In genomic region chr2:84065061-84065460, GRCm38 (mm10) we compare ENCODE assay signal across 11 mouse cellular contexts.
A peak's percentile ranks its signal among the peaks of the same experiment; 100 is the strongest.
DNase-seq lines count a peak whose midpoint lies in the region; ATAC-seq and TF ChIP-seq lines count a peak whose summit lies in the region.
"Had no signal": no experiment of that assay in that cellular context is flagged by ENCODE, and none has a peak within 500 bp of the region (broad histone marks: within the 10 kb centered on the region; RNA-seq: fewer than 3 reads in every experiment).

No protein-coding gene starts in this region.

- DNase-seq in gastrocnemius, adult 2 months = no peak
- no peak for DNase-seq in gastrocnemius, postnatal 10 days
- DNase-seq in layer of hippocampus, adult 2 months (ENCODE audit: low spot score in 2 of 2) = peak in 1 of 2 experiments; percentile 7
- no peak for DNase-seq in layer of hippocampus, adult 11-12 months (ENCODE audit: low spot score)
- DNase-seq in midbrain, postnatal 0 days (ENCODE audit: low spot score) = peak; percentile 15
- peak; percentile 15 for DNase-seq in telencephalon, adult 2 months (ENCODE audit: low read depth, low spot score)
- no peak for DNase-seq in ovary, postnatal 14 days (ENCODE audit: low spot score)

- no peaks in the 10 kb centered on the region for H3K36me3 ChIP-seq in midbrain, postnatal 0 days (ENCODE audit: insufficient read depth, low read length)
- no peaks in the 10 kb centered on the region for H3K36me3 ChIP-seq in midbrain, embryonic 15.5 days (replicated peaks)
- H3K36me3 ChIP-seq: hindbrain, embryonic 12.5 days; limb, embryonic 15.5 days; stomach, embryonic 15.5 days had no signal

- no peak for ATAC-seq in midbrain, postnatal 0 days (ENCODE audit: low FRiP score)
- no peak for ATAC-seq in midbrain, embryonic 15.5 days (replicated peaks)

- H3K9ac ChIP-seq in midbrain, postnatal 0 days (replicated peaks; ENCODE audit: low read length, poor library complexity, severe bottlenecking) = no peak overlapping the region
- no peak overlapping the region for H3K9ac ChIP-seq in midbrain, embryonic 15.5 days
- H3K9ac ChIP-seq: hindbrain, embryonic 12.5 days; limb, embryonic 15.5 days; stomach, embryonic 15.5 days had no signal

- no peak overlapping the region for H3K4me3 ChIP-seq in gastrocnemius, adult 2 months
- H3K4me3 ChIP-seq in layer of hippocampus, adult 2 months = no peak overlapping the region
- H3K4me3 ChIP-seq in midbrain, postnatal 0 days (ENCODE audit: low read depth, low read length) = no peak overlapping the region
- H3K4me3 ChIP-seq in midbrain, embryonic 15.5 days = no peak overlapping the region
- H3K4me3 ChIP-seq: hindbrain, embryonic 12.5 days; limb, embryonic 15.5 days; stomach, embryonic 15.5 days had no signal

- H3K27ac ChIP-seq in gastrocnemius, adult 2 months = no peak overlapping the region
- no peak overlapping the region for H3K27ac ChIP-seq in layer of hippocampus, adult 2 months
- no peak overlapping the region for H3K27ac ChIP-seq in midbrain, postnatal 0 days (ENCODE audit: low read depth, low read length)
- H3K27ac ChIP-seq in midbrain, embryonic 15.5 days = no peak overlapping the region
- H3K27ac ChIP-seq: hindbrain, embryonic 12.5 days; limb, embryonic 15.5 days; stomach, embryonic 15.5 days had no signal

- H3K4me2 ChIP-seq in midbrain, postnatal 0 days (ENCODE audit: low read depth, low read length, poor library complexity, severe bottlenecking) = no peak overlapping the region
- no peak overlapping the region for H3K4me2 ChIP-seq in midbrain, embryonic 15.5 days
- H3K4me2 ChIP-seq: hindbrain, embryonic 12.5 days; limb, embryonic 15.5 days; stomach, embryonic 15.5 days had no signal

- H3K27me3 ChIP-seq in midbrain, postnatal 0 days (ENCODE audit: insufficient read depth, low read length) = no peaks in the 10 kb centered on the region
- H3K27me3 ChIP-seq in midbrain, embryonic 15.5 days (replicated peaks) = no peaks in the 10 kb centered on the region
- H3K27me3 ChIP-seq: hindbrain, embryonic 12.5 days; limb, embryonic 15.5 days; stomach, embryonic 15.5 days had no signal

- H3K9me3 ChIP-seq in midbrain, postnatal 0 days (ENCODE audit: low read length) = no peaks in the 10 kb centered on the region
- no peaks in the 10 kb centered on the region for H3K9me3 ChIP-seq in midbrain, embryonic 15.5 days
- H3K9me3 ChIP-seq: hindbrain, embryonic 12.5 days; limb, embryonic 15.5 days; stomach, embryonic 15.5 days had no signal

- no peaks in the 10 kb centered on the region for H3K4me1 ChIP-seq in midbrain, postnatal 0 days (ENCODE audit: insufficient read depth, low read length)
- H3K4me1 ChIP-seq in midbrain, embryonic 15.5 days = no peaks in the 10 kb centered on the region
- H3K4me1 ChIP-seq: hindbrain, embryonic 12.5 days; limb, embryonic 15.5 days; stomach, embryonic 15.5 days had no signal

- 62% methylated on average over 7 of the region's 7 CpGs for WGBS in midbrain, postnatal 0 days
- WGBS in midbrain, embryonic 15.5 days = 71% methylated on average over 7 of the region's 7 CpGs

- peak; percentile 44; the same call in 1 of the 2 replicates for TF ChIP-seq CTCF in gastrocnemius, adult 2 months (IDR thresholded peaks at IDR 0.05)
- peak; percentile 78 for TF ChIP-seq CTCF in layer of hippocampus, adult 2 months (conservative IDR thresholded peaks at IDR 0.05)
- peak; percentile 61 for TF ChIP-seq CTCF in midbrain, postnatal 0 days (IDR thresholded peaks at IDR 0.05)

- intact Hi-C loops in gastrocnemius, adult 2 months (cut with DNase I) = no loop called here

Comparison
In these comparisons a context has a peak if more than half of its experiments do, and no peak if none do; other contexts are left out.
1. DNase-seq: peak in midbrain, postnatal 0 days (single experiment) and telencephalon, adult 2 months (single experiment); none in gastrocnemius, adult 2 months (single experiment), gastrocnemius, postnatal 10 days (single experiment), layer of hippocampus, adult 11-12 months (single experiment) and ovary, postnatal 14 days (single experiment).
2. Peak in every context shown above with its lines, with median percentiles within 50 percentile points of each other: CTCF ChIP-seq.